Mouse (Mus musculus): ENCODE measurements at regions not wholly inside any gene's neighbourhood (a gene's known extent, or its start where the extent isn't known, plus 50 kb on each side); places are given as distances from the start of the nearest gene placed in this dataset.
A peak's percentile ranks its signal among the peaks of the same experiment; 100 is the strongest.

DNA sequence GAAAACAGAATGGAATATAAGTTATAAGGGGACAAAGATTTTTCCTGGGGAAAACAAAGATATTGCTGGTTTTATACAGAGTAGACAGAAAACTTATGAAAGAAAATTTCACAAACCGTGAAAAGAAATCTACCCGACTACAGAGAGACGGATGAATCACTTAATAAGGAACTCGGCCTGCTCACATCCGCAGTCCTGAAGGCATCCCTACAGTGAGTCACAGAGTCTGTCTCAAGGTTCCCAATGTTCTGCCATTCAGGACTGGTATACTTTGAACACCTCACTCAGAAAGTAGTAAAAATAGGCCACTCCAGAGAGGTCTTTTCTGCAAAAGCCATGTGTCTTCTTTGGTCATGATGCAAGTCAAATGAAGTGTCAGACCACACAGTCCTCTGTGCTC lies 463.5 kb downstream of the Sorl1 start:
- 86% methylated on average over 5 of the region's 5 CpGs for WGBS
- no peak for ATAC-seq (ENCODE audit: extremely low read depth, insufficient number of reproducible peaks, low FRiP score, low TSS enrichment)

DNA sequence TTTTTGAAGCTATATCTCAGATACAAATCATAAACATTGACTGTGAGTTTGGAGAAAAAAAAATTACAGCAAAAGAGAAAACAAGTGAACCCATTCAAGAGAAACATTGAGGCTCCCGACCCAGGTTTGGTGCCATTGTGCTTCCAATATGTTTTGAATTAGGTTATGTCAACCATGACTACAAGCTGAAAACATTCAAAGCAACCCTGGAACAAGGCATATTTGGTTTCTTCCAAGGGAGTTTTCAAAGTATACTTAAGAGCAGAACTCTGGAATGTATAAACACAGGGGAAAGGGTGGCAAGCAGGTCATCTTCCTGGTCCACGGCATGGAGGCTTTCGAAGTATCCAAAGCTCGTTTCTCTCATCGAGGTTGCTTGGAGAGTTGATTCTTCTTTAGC lies 464.1 kb downstream of the Sorl1 start:
- Histone ChIP-seq H3K9ac (no peak overlapping the region), H3K4me2 (no peak overlapping the region), H3K27ac (replicated peaks) (no peak overlapping the region), H3K4me3 (no peak overlapping the region), H3K4me1 (peaks cover 13% of the 10 kb centered on the region), H3K9me3 (no peaks in the 10 kb centered on the region), H3K27me3 (replicated peaks) (no peaks in the 10 kb centered on the region), H3K36me3 (no peaks in the 10 kb centered on the region)
- whole genome bisulfite sequencing = 68% methylated on average over 5 of the region's 5 CpGs
- ATAC-seq (ENCODE audit: extremely low read depth, insufficient number of reproducible peaks, low FRiP score, low TSS enrichment) = no peak

More for the DNA sequence above, 463.5 kb downstream of the Sorl1 start:
- no peak overlapping the region for H3K27ac ChIP-seq (replicated peaks)
- no peaks in the 10 kb centered on the region for H3K9me3 ChIP-seq
- no peak overlapping the region for H3K4me3 ChIP-seq
- no peak overlapping the region for H3K4me2 ChIP-seq
- no peaks in the 10 kb centered on the region for H3K36me3 ChIP-seq
- no peak overlapping the region for H3K9ac ChIP-seq
- H3K27me3 ChIP-seq (replicated peaks) = no peaks in the 10 kb centered on the region
- H3K4me1 ChIP-seq = peaks cover 9% of the 10 kb centered on the region

DNA sequence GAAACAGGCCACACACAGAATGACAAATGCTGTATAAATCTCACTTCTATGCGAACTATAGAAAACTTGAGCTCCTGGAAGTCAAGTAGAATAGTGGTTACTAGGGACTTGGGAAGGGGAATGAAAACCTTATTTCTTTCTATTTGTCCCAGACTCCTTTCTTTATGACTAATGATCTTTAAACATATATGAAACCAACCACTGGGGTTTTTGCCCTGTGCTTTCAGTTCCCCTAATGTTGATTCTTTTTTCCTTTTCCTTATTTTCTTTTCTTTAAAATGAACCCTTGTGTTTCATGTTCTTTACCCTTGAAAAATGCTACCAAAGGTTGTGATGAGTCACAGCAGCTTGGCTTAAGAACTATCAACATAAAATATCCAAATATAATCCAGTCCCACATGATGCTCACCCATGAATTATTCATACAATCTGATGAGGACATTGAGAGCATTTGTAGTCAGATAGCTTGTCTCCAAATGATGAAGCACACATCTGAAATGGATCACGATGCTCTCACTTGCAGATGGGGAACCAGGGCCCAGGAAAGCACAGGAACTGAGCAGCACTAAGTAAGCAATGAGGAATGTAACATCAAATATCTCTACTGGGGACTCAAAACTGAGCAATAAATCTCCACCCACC lies 470.2 kb upstream of the Ubash3b start:
- WGBS = 78% methylated on average over 2 of the region's 2 CpGs
- no peak overlapping the region for H3K4me3 ChIP-seq

DNA sequence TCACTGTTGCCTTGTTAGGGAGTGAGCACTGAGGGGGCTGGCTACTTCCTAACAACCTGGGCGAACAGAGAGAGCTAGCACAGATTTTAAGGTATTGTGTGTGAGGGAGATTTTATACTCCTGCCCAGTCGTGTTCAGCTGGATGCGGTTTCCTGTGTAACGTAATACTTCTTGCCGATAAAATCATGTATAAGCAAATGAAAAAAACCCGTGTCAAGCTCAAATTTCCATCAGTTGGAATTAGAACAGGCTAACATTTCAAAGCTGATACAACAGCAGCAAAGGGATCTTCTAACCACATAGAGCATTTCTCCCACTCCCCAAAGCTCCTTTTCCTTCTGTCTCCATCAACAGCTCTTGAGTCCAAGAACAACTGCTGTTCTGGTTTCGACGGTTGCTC lies 459.8 kb upstream of the Ubash3b start:
- 64% methylated on average over 8 of the region's 8 CpGs for WGBS
- Histone ChIP-seq H3K36me3 (no peaks in the 10 kb centered on the region), H3K4me1 (0 out of 2 replicates have a peak, but pooled peaks cover 3% of the 10 kb centered on the region), H3K4me3 (no peak overlapping the region), H3K9me3 (no peaks in the 10 kb centered on the region), H3K9ac (no peak overlapping the region), H3K4me2 (no peak overlapping the region), H3K27me3 (replicated peaks) (no peaks in the 10 kb centered on the region), H3K27ac (replicated peaks) (no peak overlapping the region)
- no peak for ATAC-seq (ENCODE audit: extremely low read depth, insufficient number of reproducible peaks, low FRiP score, low TSS enrichment)

More for the DNA sequence above, 470.2 kb upstream of the Ubash3b start:
- no peak for ATAC-seq (ENCODE audit: extremely low read depth, insufficient number of reproducible peaks, low FRiP score, low TSS enrichment)
- no peak overlapping the region for H3K27ac ChIP-seq (replicated peaks)
- no peaks in the 10 kb centered on the region for H3K36me3 ChIP-seq
- no peaks in the 10 kb centered on the region for H3K4me1 ChIP-seq
- no peaks in the 10 kb centered on the region for H3K27me3 ChIP-seq (replicated peaks)
- H3K9ac ChIP-seq = no peak overlapping the region
- H3K4me2 ChIP-seq = no peak overlapping the region
- no peaks in the 10 kb centered on the region for H3K9me3 ChIP-seq

DNA sequence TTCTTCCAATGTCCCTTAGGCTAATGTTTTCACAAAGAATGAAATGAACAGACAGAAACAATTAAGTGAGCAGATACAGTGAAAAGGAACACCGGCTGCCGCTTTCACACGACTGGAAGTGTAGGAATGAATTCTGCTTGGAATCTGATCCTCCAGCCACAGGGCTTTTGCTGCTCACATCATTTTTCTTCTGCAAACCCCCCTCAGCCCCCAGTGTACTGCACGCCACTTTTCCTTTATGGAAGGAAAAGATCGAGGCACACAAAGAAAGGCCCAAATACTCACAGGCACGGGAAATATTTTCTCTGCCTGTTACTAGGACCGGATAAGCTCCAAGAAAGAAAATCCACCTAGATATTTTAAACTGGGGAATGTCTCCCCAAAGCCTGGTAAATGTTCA lies 452.5 kb upstream of the Ubash3b start:
- Histone ChIP-seq H3K4me3 (no peak overlapping the region), H3K4me1 (peaks cover 46% of the 10 kb centered on the region), H3K9ac (no peak overlapping the region), H3K27me3 (replicated peaks) (no peaks in the 10 kb centered on the region), H3K36me3 (no peaks in the 10 kb centered on the region), H3K4me2 (no peak overlapping the region), H3K9me3 (no peaks in the 10 kb centered on the region), H3K27ac (replicated peaks) (peak overlapping the region; percentile 41)
- WGBS = 49% methylated on average over 7 of the region's 7 CpGs
- no peak for ATAC-seq (ENCODE audit: extremely low read depth, insufficient number of reproducible peaks, low FRiP score, low TSS enrichment)

DNA sequence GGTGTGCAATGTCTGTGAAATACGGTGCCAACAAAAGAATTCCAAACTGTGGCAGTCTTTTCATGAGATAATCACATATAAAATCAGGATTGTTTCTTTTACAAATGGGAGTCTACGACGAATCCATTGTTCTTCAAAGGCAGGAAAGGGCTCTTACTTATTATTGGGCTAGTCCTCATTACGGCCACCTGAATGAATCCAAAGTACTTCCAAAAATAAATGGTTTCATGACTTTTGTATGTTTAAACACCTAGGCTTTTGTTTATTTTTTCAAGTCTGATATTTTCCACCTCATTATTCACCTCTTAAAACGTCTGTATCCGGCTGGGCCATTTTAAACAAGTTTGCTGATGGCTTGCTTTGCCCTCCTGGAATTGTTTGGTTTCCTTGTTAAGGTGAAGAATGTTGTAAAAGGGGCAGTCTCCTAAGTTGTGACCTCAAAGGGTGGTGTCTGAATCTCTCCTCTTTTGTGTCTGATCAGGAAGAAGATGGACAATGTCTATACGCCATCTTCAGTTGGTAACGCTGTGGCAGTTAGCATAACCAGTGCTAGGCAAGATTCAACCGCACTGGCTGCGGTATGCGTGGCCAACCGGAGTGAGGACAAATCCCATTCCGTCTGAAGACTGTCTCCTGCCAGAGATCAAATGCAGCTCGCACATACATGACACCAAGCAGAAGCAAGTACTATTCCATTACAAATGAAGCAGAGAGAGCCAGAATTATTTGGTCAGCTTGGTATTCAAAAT lies 451.5 kb upstream of the Ubash3b start:
- Histone ChIP-seq H3K27me3 (replicated peaks) (no peaks in the 10 kb centered on the region), H3K4me2 (peak overlapping the region; percentile 55), H3K27ac (replicated peaks) (peak overlapping the region; percentile 61), H3K9me3 (no peaks in the 10 kb centered on the region), H3K4me1 (peaks cover 46% of the 10 kb centered on the region), H3K4me3 (no peak overlapping the region), H3K36me3 (no peaks in the 10 kb centered on the region), H3K9ac (no peak overlapping the region; the same call in 1 of the 2 replicates)
- WGBS = 65% methylated on average over 14 of the region's 14 CpGs
- ATAC-seq (ENCODE audit: extremely low read depth, insufficient number of reproducible peaks, low FRiP score, low TSS enrichment) = no peak

DNA sequence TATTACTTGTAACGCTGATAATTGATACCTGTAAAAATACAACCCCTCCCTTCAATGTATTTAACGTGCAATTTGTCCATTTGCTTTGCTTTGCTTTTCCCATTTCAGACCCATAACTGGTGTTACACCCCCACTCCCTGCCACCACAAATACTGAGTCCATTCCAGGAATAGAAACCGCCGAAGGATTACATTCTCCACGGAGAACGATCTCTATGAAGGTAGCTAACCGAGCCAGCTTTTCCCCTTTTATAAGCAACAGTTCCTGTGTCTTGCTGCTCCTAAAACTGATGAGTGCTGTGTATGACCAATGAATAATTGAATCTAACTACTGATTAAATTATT lies 450.9 kb upstream of the Ubash3b start:
- H3K4me1 ChIP-seq = peaks cover 46% of the 10 kb centered on the region
- no peak for ATAC-seq (ENCODE audit: extremely low read depth, insufficient number of reproducible peaks, low FRiP score, low TSS enrichment)
- no peaks in the 10 kb centered on the region for H3K27me3 ChIP-seq (replicated peaks)

DNA sequence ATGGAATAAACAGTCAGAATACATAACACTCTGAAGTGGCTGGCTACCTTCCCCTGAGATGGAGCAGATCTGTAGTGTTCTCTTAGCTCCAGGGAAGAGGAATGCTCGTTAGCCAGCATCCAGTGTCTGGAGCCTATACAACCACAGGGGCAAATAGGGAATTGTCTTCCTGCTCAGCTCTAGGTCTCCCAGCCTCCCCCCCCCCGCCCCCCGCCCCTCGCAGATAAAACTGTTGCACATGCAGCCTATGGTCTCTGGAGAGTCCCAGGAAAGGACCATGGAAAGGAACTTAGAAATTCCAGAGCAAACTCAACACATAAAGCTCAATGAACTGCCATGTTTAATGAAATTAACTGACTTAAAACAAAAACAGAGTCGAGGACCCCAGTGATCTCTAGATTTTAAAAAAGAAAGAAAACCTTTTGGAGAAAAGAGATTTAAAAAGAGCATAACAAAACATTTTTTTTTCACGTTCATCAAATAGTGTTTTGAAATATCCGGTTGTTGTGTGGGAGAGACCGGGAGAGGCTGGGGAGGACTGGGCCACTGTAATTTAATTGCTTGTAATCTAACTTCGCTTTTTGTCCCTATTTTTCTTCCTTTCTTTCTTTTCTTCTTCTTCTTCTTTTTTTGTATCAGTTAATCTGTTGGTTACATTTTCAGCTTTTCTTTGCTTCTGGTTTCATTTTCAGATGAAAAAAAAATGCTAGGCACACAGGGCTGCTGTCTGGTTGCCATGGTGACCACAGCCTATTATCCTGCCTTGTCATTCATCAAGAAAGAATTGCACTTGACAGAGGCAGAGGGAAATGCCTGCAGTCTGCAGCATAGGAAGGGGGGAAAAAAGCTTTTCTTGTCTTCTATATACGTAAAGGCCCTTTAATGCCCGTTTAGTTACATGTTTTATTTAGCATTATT lies 450.3 kb upstream of the Ubash3b start:
- Histone ChIP-seq H3K27me3 (replicated peaks) (no peaks in the 10 kb centered on the region), H3K36me3 (no peaks in the 10 kb centered on the region), H3K4me2 (peak overlapping the region; percentile 55), H3K4me1 (peaks cover 47% of the 10 kb centered on the region), H3K27ac (replicated peaks) (peak overlapping the region; percentile 61), H3K9ac (no peak overlapping the region), H3K4me3 (0 out of 2 replicates have a peak overlapping the region, but pooled peaks have one; percentile 24), H3K9me3 (no peaks in the 10 kb centered on the region)
- WGBS = 33% methylated on average over 11 of the region's 11 CpGs
- ATAC-seq (ENCODE audit: extremely low read depth, insufficient number of reproducible peaks, low FRiP score, low TSS enrichment) = no peak

More for the DNA sequence above, 450.9 kb upstream of the Ubash3b start:
- H3K27ac ChIP-seq (replicated peaks) = peak overlapping the region; percentile 61
- H3K9ac ChIP-seq = no peak overlapping the region; the same call in 1 of the 2 replicates
- 25% methylated on average over 7 of the region's 7 CpGs for WGBS
- peak overlapping the region; percentile 55 for H3K4me2 ChIP-seq
- H3K4me3 ChIP-seq = 0 out of 2 replicates have a peak overlapping the region, but pooled peaks have one; percentile 24
- H3K36me3 ChIP-seq = no peaks in the 10 kb centered on the region
- H3K9me3 ChIP-seq = no peaks in the 10 kb centered on the region

DNA sequence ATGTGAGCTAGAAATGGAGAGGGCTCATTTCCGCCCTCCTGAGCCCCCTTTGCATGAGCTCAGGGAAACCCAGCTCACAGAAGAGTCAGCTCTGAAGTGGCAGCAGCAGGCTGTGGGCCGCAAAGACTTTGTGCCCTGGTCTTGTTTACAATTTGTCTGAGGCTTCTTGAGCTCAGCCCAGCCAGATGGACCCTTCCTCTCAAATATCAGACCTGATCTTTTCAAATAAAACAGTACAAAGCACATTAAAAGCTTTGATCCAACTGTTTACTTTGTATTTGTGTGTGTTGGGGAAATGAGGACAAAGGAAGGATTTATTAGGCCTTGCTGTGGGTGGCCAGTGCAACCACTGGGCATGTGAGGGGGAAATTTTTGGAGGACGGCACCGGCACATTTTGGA lies 448.9 kb upstream of the Ubash3b start:
- H3K36me3 ChIP-seq = no peaks in the 10 kb centered on the region
- H3K9ac ChIP-seq = no peak overlapping the region
- H3K27me3 ChIP-seq (replicated peaks) = no peaks in the 10 kb centered on the region
- 0 out of 2 replicates have a peak overlapping the region, but pooled peaks have one; percentile 61 for H3K27ac ChIP-seq (replicated peaks)
- no peak overlapping the region for H3K4me2 ChIP-seq
- no peaks in the 10 kb centered on the region for H3K9me3 ChIP-seq
- no peak overlapping the region for H3K4me3 ChIP-seq
- no peak for ATAC-seq (ENCODE audit: extremely low read depth, insufficient number of reproducible peaks, low FRiP score, low TSS enrichment)
- 60% methylated on average over 4 of the region's 4 CpGs for whole genome bisulfite sequencing
- peaks cover 51% of the 10 kb centered on the region for H3K4me1 ChIP-seq

DNA sequence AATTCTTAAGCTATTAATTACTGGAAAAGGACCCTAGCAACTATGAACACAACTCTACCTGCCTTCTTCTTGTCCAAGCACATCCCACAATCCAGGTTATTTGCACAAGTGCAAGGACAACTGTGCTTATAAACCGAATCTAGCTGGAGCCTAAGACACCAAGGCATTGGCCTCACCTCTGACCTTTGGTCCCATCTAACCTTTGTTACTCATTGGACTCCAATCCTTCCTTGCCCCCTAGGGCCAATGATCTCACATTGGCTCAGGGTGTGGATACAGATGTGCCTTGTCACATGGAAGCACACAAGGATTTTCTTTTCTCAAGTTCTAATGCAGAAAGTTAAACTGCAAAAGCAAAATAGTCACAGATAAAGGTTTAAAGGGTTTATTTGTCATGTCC lies 444.6 kb upstream of the Ubash3b start:
- Histone ChIP-seq H3K36me3 (no peaks in the 10 kb centered on the region), H3K27ac (replicated peaks) (no peak overlapping the region), H3K9me3 (no peaks in the 10 kb centered on the region), H3K4me3 (no peak overlapping the region), H3K27me3 (replicated peaks) (no peaks in the 10 kb centered on the region), H3K4me1 (peaks cover 17% of the 10 kb centered on the region), H3K4me2 (no peak overlapping the region), H3K9ac (no peak overlapping the region)
- ATAC-seq (ENCODE audit: extremely low read depth, insufficient number of reproducible peaks, low FRiP score, low TSS enrichment) = no peak
- WGBS = 73% methylated on average over 1 of the region's 1 CpGs

DNA sequence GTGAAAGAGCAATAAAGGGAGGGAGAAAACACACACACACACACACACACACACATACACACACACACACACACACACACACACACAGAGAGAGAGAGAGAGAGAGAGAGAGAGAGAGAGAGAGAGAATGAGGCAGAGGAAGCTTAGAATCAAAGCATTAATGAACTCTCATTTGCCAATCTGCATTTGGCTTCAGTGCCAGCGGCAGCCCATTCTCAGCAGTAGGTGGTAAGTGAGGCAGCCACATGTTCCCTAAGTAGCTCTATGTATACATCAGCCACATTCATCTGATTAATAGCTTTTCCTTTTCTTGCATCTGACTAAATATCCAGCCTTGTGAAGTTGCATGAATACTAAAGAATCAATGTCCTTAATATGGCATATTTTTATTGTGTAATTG lies 443.4 kb upstream of the Ubash3b start:
- H3K36me3 ChIP-seq = no peaks in the 10 kb centered on the region
- no peaks in the 10 kb centered on the region for H3K27me3 ChIP-seq (replicated peaks)
- no peak overlapping the region for H3K4me2 ChIP-seq
- H3K9ac ChIP-seq = no peak overlapping the region
- no peak overlapping the region for H3K27ac ChIP-seq (replicated peaks)
- no peaks in the 10 kb centered on the region for H3K9me3 ChIP-seq
- ATAC-seq (ENCODE audit: extremely low read depth, insufficient number of reproducible peaks, low FRiP score, low TSS enrichment) = no peak
- WGBS = 57% methylated on average over 1 of the region's 1 CpGs
- no peak overlapping the region for H3K4me3 ChIP-seq
- H3K4me1 ChIP-seq = peaks cover 20% of the 10 kb centered on the region
